In genomic region chr14:25295688-25296350, GRCm38 (mm10) we compare ENCODE assay signal across 17 mouse cellular contexts.
DNase-seq lines count a peak whose midpoint lies in the region; ATAC-seq and TF ChIP-seq lines count a peak whose summit lies in the region.
"Had no signal": no experiment of that assay in that cellular context is flagged by ENCODE, and none has a peak within 500 bp of the region (broad histone marks: within the 10 kb centered on the region; RNA-seq: fewer than 3 reads in every experiment).

No protein-coding gene starts in this region.

- H3K9me3 ChIP-seq in heart, embryonic 12.5 days (replicated peaks), result no peaks in the 10 kb centered on the region
- H3K9me3 ChIP-seq in kidney, embryonic 16.5 days (ENCODE audit: low read length), result no peaks in the 10 kb centered on the region
- no peaks in the 10 kb centered on the region for H3K9me3 ChIP-seq in ES-E14 (ENCODE audit: control insufficient read depth, insufficient read depth, low read depth, low read length)
- H3K9me3 ChIP-seq: heart, embryonic 13.5 days; stomach, embryonic 15.5 days had no signal

- H3K27ac ChIP-seq in heart, embryonic 12.5 days (ENCODE audit: poor library complexity, severe bottlenecking), result no peak overlapping the region
- H3K27ac ChIP-seq in kidney, adult 2 months (ENCODE audit: insufficient read depth, low read depth, low read length), result no peak overlapping the region
- no peak overlapping the region for H3K27ac ChIP-seq in kidney, embryonic 16.5 days (ENCODE audit: low read length)
- no peak overlapping the region for H3K27ac ChIP-seq in ES-E14 (ENCODE audit: insufficient read depth, low read depth, low read length, poor library complexity, severe bottlenecking)
- H3K27ac ChIP-seq: heart, embryonic 13.5 days; hindbrain, postnatal 0 days; kidney, postnatal 0 days; liver, embryonic 14.5 days; stomach, embryonic 15.5 days had no signal

- H3K4me2 ChIP-seq in heart, embryonic 12.5 days, result no peak overlapping the region
- no peak overlapping the region for H3K4me2 ChIP-seq in kidney, embryonic 16.5 days (replicated peaks; ENCODE audit: low read depth, low read length)
- H3K4me2 ChIP-seq: heart, embryonic 13.5 days; stomach, embryonic 15.5 days had no signal

- DNase-seq in heart, adult 18-20 months, result peak; percentile 52 to 74
- peak; percentile 76 for DNase-seq in kidney, adult 2 months
- no peak for DNase-seq in ES-E14 (ENCODE audit: low read depth, low spot score)
- peak; percentile 44 for DNase-seq in kidney, postnatal 10 days
- no peak for DNase-seq in right cerebral cortex, adult 18-20 months
- DNase-seq: cerebellum, postnatal 14 days; spleen, adult 18-20 months had no signal

- H3K27me3 ChIP-seq in heart, embryonic 12.5 days (replicated peaks), result no peaks in the 10 kb centered on the region; the same call in 1 of the 2 replicates
- H3K27me3 ChIP-seq in kidney, adult 2 months (replicated peaks; ENCODE audit: control insufficient read depth, insufficient read depth, low read length), result no peaks in the 10 kb centered on the region
- no peaks in the 10 kb centered on the region for H3K27me3 ChIP-seq in kidney, embryonic 16.5 days (ENCODE audit: insufficient read depth, low read length)
- H3K27me3 ChIP-seq: heart, embryonic 13.5 days; stomach, embryonic 15.5 days had no signal

- no peaks in the 10 kb centered on the region; the same call in 1 of the 2 replicates for H3K4me1 ChIP-seq in heart, embryonic 12.5 days (replicated peaks)
- no peaks in the 10 kb centered on the region for H3K4me1 ChIP-seq in kidney, adult 2 months (ENCODE audit: control insufficient read depth, insufficient read depth, low read length)
- H3K4me1 ChIP-seq in kidney, embryonic 16.5 days (ENCODE audit: insufficient read depth, low read length), result no peaks in the 10 kb centered on the region
- H3K4me1 ChIP-seq in ES-E14 (ENCODE audit: control insufficient read depth in 2 of 2, insufficient read depth in 2 of 2, low read length in 2 of 2, poor library complexity in 1 of 2), result no peaks in the 10 kb centered on the region
- H3K4me1 ChIP-seq: heart, embryonic 13.5 days; stomach, embryonic 15.5 days had no signal

- no peaks in the 10 kb centered on the region for H3K36me3 ChIP-seq in heart, embryonic 12.5 days
- no peaks in the 10 kb centered on the region for H3K36me3 ChIP-seq in kidney, adult 2 months (ENCODE audit: control insufficient read depth, insufficient read depth, low read length)
- no peaks in the 10 kb centered on the region for H3K36me3 ChIP-seq in kidney, embryonic 16.5 days (ENCODE audit: insufficient read depth, low read length)
- H3K36me3 ChIP-seq in ES-E14 (ENCODE audit: control insufficient read depth, insufficient read depth, low read length, poor library complexity, severe bottlenecking), result no peaks in the 10 kb centered on the region
- H3K36me3 ChIP-seq: heart, embryonic 13.5 days; stomach, embryonic 15.5 days had no signal

- no peak overlapping the region for H3K4me3 ChIP-seq in heart, embryonic 12.5 days
- H3K4me3 ChIP-seq in kidney, adult 2 months (ENCODE audit: insufficient read depth, low read depth, low read length), result no peak overlapping the region
- H3K4me3 ChIP-seq in kidney, embryonic 16.5 days (ENCODE audit: low read length), result no peak overlapping the region
- H3K4me3 ChIP-seq in ES-E14 (ENCODE audit: insufficient read depth in 1 of 2, low read depth in 1 of 2, low read length in 2 of 2, poor library complexity in 1 of 2, severe bottlenecking in 1 of 2), result no peak overlapping the region
- H3K4me3 ChIP-seq: heart, embryonic 13.5 days; stomach, embryonic 15.5 days had no signal

- no peak for ATAC-seq in heart, embryonic 12.5 days (ENCODE audit: insufficient number of reproducible peaks, low FRiP score)
- ATAC-seq in kidney, embryonic 16.5 days (ENCODE audit: low FRiP score, low TSS enrichment), result no peak
- ATAC-seq: CD4-positive, CD25-positive, alpha-beta regulatory T cell, adult 4 months; forebrain, embryonic 14.5 days; hindbrain, postnatal 0 days; lung, postnatal 0 days had no signal

- H3K9ac ChIP-seq in heart, embryonic 12.5 days, result no peak overlapping the region
- H3K9ac ChIP-seq in kidney, embryonic 16.5 days (replicated peaks; ENCODE audit: low read length), result no peak overlapping the region
- H3K9ac ChIP-seq in ES-E14 (ENCODE audit: insufficient read depth, low read depth, low read length, poor library complexity, severe bottlenecking), result no peak overlapping the region
- H3K9ac ChIP-seq: heart, embryonic 13.5 days; liver, embryonic 14.5 days; stomach, embryonic 15.5 days had no signal

- TF ChIP-seq CTCF in kidney, adult 2 months (conservative IDR thresholded peaks at IDR 0.05; ENCODE audit: insufficient read depth, insufficient read length, low read depth, low read length), result no peak

- in situ Hi-C loops in ES-E14 (cut with MboI; ENCODE audit: low sequenced_read_pairs in 2 of 2, unreplicated experiment in 2 of 2), result loop anchor here in 1 of 2 experiments (25.0 kb wide), 1 partner anchor 759 kb away; no protein-coding TSS in a partner anchor

- WGBS in heart, embryonic 12.5 days, result 62% methylated on average over 5 of the region's 5 CpGs
- 55% methylated on average over 5 of the region's 5 CpGs for WGBS in kidney, adult 2 months
- WGBS in kidney, embryonic 16.5 days, result 60% methylated on average over 4 of the region's 5 CpGs

- no peak for TF ChIP-seq POLR2A in kidney, adult 2 months (IDR thresholded peaks at IDR 0.05; ENCODE audit: low read depth, low read length)

TF ChIP-seq in ES-E14, 5 proteins besides CTCF, POLR2A, EP300 and RAD21:
- no peak for TF ChIP-seq ZNF384 (IDR thresholded peaks at IDR 0.05; ENCODE audit: low read depth, low read length)
- no peak for TF ChIP-seq CHD2 (IDR thresholded peaks at IDR 0.05; ENCODE audit: low read depth, low read length)
- TF ChIP-seq HCFC1 (IDR thresholded peaks at IDR 0.05; ENCODE audit: borderline replicate concordance, insufficient read depth, low read length), result no peak
- TF ChIP-seq MAFK (IDR thresholded peaks at IDR 0.05; ENCODE audit: insufficient read depth, low read depth, low read length), result peak; percentile 47; the same call in 1 of the 2 replicates
- no peak for TF ChIP-seq ZC3H11A (IDR thresholded peaks at IDR 0.05; ENCODE audit: borderline replicate concordance, low read depth, low read length)

Comparison
In these comparisons a context has a peak if more than half of its experiments do, and no peak if none do; other contexts are left out.
1. DNase-seq: peak in heart, adult 18-20 months (2 of 2), kidney, adult 2 months (single experiment) and kidney, postnatal 10 days (single experiment); none in ES-E14 (single experiment) and right cerebral cortex, adult 18-20 months (single experiment).